Comparison of ENCODE assay signal across 12 mouse cellular contexts in the genomic region with DNA sequence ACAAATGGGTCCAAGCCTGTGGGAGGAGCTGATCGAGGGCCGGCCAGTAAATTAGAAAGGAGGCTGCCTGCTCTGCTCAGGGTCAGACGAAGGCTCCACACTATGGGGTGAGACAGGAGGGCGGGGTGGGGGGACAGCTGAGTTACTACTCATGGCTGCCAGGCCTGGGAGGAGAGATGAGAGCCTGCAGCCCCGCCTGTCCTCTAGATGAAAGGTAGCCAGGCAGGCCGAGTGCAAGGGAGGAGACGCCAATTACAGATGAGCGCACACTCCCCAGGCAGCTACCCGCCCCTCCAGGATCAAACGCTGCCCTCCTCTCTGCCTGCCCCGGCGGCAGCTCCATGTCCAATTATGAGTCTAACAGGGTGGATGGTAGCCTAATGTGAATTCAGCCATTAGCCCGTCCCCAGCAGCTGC.
DNase-seq lines count a peak whose midpoint lies in the region; ATAC-seq lines count a peak whose summit lies in the region.
"Had no signal": no experiment of that assay in that cellular context is flagged by ENCODE, and none has a peak within 500 bp of the region (broad histone marks: within the 10 kb centered on the region; RNA-seq: fewer than 3 reads in every experiment).

No protein-coding gene starts in this region.

- H3K9me3 ChIP-seq in forebrain, embryonic 10.5 days: no peaks in the 10 kb centered on the region
- no peaks in the 10 kb centered on the region for H3K9me3 ChIP-seq in forebrain, embryonic 15.5 days
- H3K9me3 ChIP-seq in limb, embryonic 11.5 days (ENCODE audit: control insufficient read depth, low read length): no peaks in the 10 kb centered on the region
- H3K9me3 ChIP-seq: limb, embryonic 15.5 days had no signal

- WGBS in forebrain, embryonic 10.5 days: 17% methylated on average over 13 of the region's 13 CpGs
- WGBS in forebrain, embryonic 15.5 days: 14% methylated on average over 13 of the region's 13 CpGs
- WGBS in limb, embryonic 11.5 days: 3% methylated on average over 13 of the region's 13 CpGs

- peaks cover 74% of the 10 kb centered on the region for H3K4me1 ChIP-seq in forebrain, embryonic 10.5 days
- H3K4me1 ChIP-seq in forebrain, embryonic 15.5 days: peaks cover 49% of the 10 kb centered on the region
- peaks cover 29% of the 10 kb centered on the region for H3K4me1 ChIP-seq in limb, embryonic 11.5 days (ENCODE audit: control insufficient read depth, insufficient read depth, low read length)

- H3K4me3 ChIP-seq in forebrain, embryonic 10.5 days: no peak overlapping the region; the same call in 1 of the 2 replicates
- no peak overlapping the region for H3K4me3 ChIP-seq in forebrain, embryonic 15.5 days
- H3K4me3 ChIP-seq in limb, embryonic 11.5 days (ENCODE audit: low read depth, low read length): no peak overlapping the region
- H3K4me3 ChIP-seq: limb, embryonic 15.5 days had no signal

- H3K4me2 ChIP-seq in forebrain, embryonic 15.5 days (replicated peaks): no peak overlapping the region
- 0 out of 2 replicates have a peak overlapping the region, but pooled peaks have one; percentile 4 for H3K4me2 ChIP-seq in limb, embryonic 11.5 days (ENCODE audit: low read depth, severe bottlenecking)
- H3K4me2 ChIP-seq: limb, embryonic 15.5 days had no signal

- no peak overlapping the region for H3K9ac ChIP-seq in forebrain, embryonic 15.5 days (replicated peaks)
- H3K9ac ChIP-seq in limb, embryonic 11.5 days (ENCODE audit: low read length): no peak overlapping the region
- H3K9ac ChIP-seq: limb, embryonic 15.5 days had no signal

- peak overlapping the region; percentile 79 for H3K27ac ChIP-seq in forebrain, embryonic 10.5 days
- H3K27ac ChIP-seq in forebrain, embryonic 15.5 days (replicated peaks): no peak overlapping the region
- H3K27ac ChIP-seq in limb, embryonic 11.5 days (replicated peaks; ENCODE audit: low read depth, low read length): no peak overlapping the region
- H3K27ac ChIP-seq: limb, embryonic 15.5 days had no signal

- H3K27me3 ChIP-seq in forebrain, embryonic 10.5 days (ENCODE audit: poor library complexity, severe bottlenecking): peaks cover 35% of the 10 kb centered on the region
- no peaks in the 10 kb centered on the region for H3K27me3 ChIP-seq in forebrain, embryonic 15.5 days
- no peaks in the 10 kb centered on the region for H3K27me3 ChIP-seq in limb, embryonic 11.5 days (ENCODE audit: control insufficient read depth, insufficient read depth, low read length)

- ATAC-seq in forebrain, embryonic 15.5 days (replicated peaks): no peak
- ATAC-seq in limb, embryonic 11.5 days (ENCODE audit: insufficient number of reproducible peaks, low FRiP score, low TSS enrichment, low read depth): no peak

- DNase-seq in forebrain, embryonic 10.5 days (ENCODE audit: extremely low spot score, low spot score): peak; percentile 63
- peak; percentile 13 for DNase-seq in ovary, adult 18-20 months (ENCODE audit: low spot score)
- no peak for DNase-seq in ovary, postnatal 14 days (ENCODE audit: low spot score)
- DNase-seq in limb, embryonic 11.5 days (ENCODE audit: low spot score): peak; percentile 48
- no peak for DNase-seq in layer of hippocampus, postnatal 25 days (ENCODE audit: extremely low spot score in 1 of 2, low spot score in 1 of 2)
- no peak for DNase-seq in cerebellum, adult 11-12 months
- DNase-seq in spleen, postnatal 36 days (ENCODE audit: low spot score in 2 of 2): no peak
- DNase-seq: cerebellum, adult 9-10 months; heart, postnatal 4 days; lung, postnatal 14 days had no signal

- no peaks in the 10 kb centered on the region for H3K36me3 ChIP-seq in forebrain, embryonic 10.5 days (replicated peaks)
- H3K36me3 ChIP-seq in forebrain, embryonic 15.5 days: no peaks in the 10 kb centered on the region
- no peaks in the 10 kb centered on the region for H3K36me3 ChIP-seq in limb, embryonic 11.5 days (ENCODE audit: control insufficient read depth, insufficient read depth, low read length)
- H3K36me3 ChIP-seq: limb, embryonic 15.5 days had no signal

Comparison
In these comparisons a context has a peak if more than half of its experiments do, and no peak if none do; other contexts are left out.
1. DNase-seq: peak in forebrain, embryonic 10.5 days (single experiment), ovary, adult 18-20 months (single experiment) and limb, embryonic 11.5 days (single experiment); none in ovary, postnatal 14 days (single experiment), layer of hippocampus, postnatal 25 days (0 of 2), cerebellum, adult 11-12 months (single experiment) and spleen, postnatal 36 days (0 of 2).